Mouse (Mus musculus) stomach, postnatal 0 days (tissue): Measurements from ENCODE around the gene Sh3bgrl3.

Source experiments
- CTCF ChIP-seq: IDR thresholded peaks from 2 replicates; pipeline ENCODE4 v1.5.1; 2016; ENCODE audit warnings: antibody characterized with exemption, low read depth, mild to moderate bottlenecking, moderate library complexity
- EP300 ChIP-seq: optimal IDR thresholded peaks from 2 replicates; pipeline ENCODE3; 2016; ENCODE audit warnings: antibody characterized with exemption

- TF ChIP-seq CTCF = no peak
- no peak for TF ChIP-seq EP300
These were observed 9.5 kb downstream of the Sh3bgrl3 start for GRCm38 (mm10) chr4:134119042-134119441.
